8 mouse cellular contexts compared by ENCODE assay signal in genomic region chr6:87621281-87621680, GRCm38 (mm10). TPM values are rescaled to one million over a fixed set of nuclear protein-coding genes. Genes with fewer than 3 reads are reported as not detected.
DNase-seq lines count a peak whose midpoint lies in the region; ATAC-seq lines count a peak whose summit lies in the region.

No protein-coding gene starts in this region.

- DNase-seq in cerebellum, adult 18-20 months = peak; percentile 4 to 16
- no peak for DNase-seq in cerebellum, adult 11 months
- DNase-seq in urinary bladder, postnatal 14 days (ENCODE audit: low spot score) = peak; percentile 25
- no peak for DNase-seq in urinary bladder, adult 18-20 months (ENCODE audit: low spot score in 2 of 2)
- peak; percentile 31 for DNase-seq in lung, postnatal 25 days (ENCODE audit: low spot score)

- no peak overlapping the region for H3K4me3 ChIP-seq in hindbrain, embryonic 16.5 days (ENCODE audit: low read length)
- no peak overlapping the region for H3K4me3 ChIP-seq in liver, embryonic 12.5 days

- no peak overlapping the region for H3K9ac ChIP-seq in hindbrain, embryonic 16.5 days (ENCODE audit: low read depth, low read length)
- no peak overlapping the region for H3K9ac ChIP-seq in liver, embryonic 12.5 days

- 41% methylated on average over 3 of the region's 3 CpGs for WGBS in hindbrain, embryonic 16.5 days
- 68% methylated on average over 3 of the region's 3 CpGs for WGBS in liver, embryonic 12.5 days (ENCODE audit: insufficient replicate concordance)

- no peaks in the 10 kb centered on the region for H3K36me3 ChIP-seq in hindbrain, embryonic 16.5 days (ENCODE audit: control insufficient read depth, insufficient read depth, low read length)
- H3K36me3 ChIP-seq in liver, embryonic 12.5 days = no peaks in the 10 kb centered on the region

- no peak overlapping the region for H3K4me2 ChIP-seq in hindbrain, embryonic 16.5 days (ENCODE audit: low read length)
- no peak overlapping the region for H3K4me2 ChIP-seq in liver, embryonic 12.5 days

- no peaks in the 10 kb centered on the region for H3K27me3 ChIP-seq in hindbrain, embryonic 16.5 days (replicated peaks; ENCODE audit: control insufficient read depth, insufficient read depth, low read length)
- peaks cover 17% of the 10 kb centered on the region; the same call in 1 of the 2 replicates for H3K27me3 ChIP-seq in liver, embryonic 12.5 days (replicated peaks)

- no peaks in the 10 kb centered on the region for H3K9me3 ChIP-seq in hindbrain, embryonic 16.5 days (ENCODE audit: control insufficient read depth, low read length)
- H3K9me3 ChIP-seq in liver, embryonic 12.5 days (replicated peaks) = no peaks in the 10 kb centered on the region

- H3K27ac ChIP-seq in hindbrain, embryonic 16.5 days (ENCODE audit: low read depth, low read length) = peak overlapping the region; percentile 54
- no peak overlapping the region for H3K27ac ChIP-seq in liver, embryonic 12.5 days

- ATAC-seq in hindbrain, embryonic 16.5 days = peak; percentile 95
- ATAC-seq in megakaryocyte progenitor cell, adult 5-6 weeks (replicated peaks; ENCODE audit: poor library complexity) = no peak
- ATAC-seq in liver, embryonic 12.5 days = no peak

- H3K4me1 ChIP-seq in hindbrain, embryonic 16.5 days (ENCODE audit: control insufficient read depth, insufficient read depth, low read depth, low read length) = no peaks in the 10 kb centered on the region
- no peaks in the 10 kb centered on the region for H3K4me1 ChIP-seq in liver, embryonic 12.5 days

RNA-seq across cellular contexts. Expression of gene Prokr1, which starts 30.7 kb away (rescaled TPM):
- 2.2 and 2.7 TPM in 2 replicates for polyA plus RNA-seq in hindbrain, embryonic 16.5 days (2015; fragmentation: Nextera tagmentation; extraction: Ambion mirVana)
- 0.34 and 0.37 TPM in 2 replicates for total RNA-seq in megakaryocyte progenitor cell, adult 5-6 weeks (2015)
- total RNA-seq in megakaryocyte progenitor cell, adult 5-6 weeks (2017) = 0.17 and 0.24 TPM in 2 replicates
- 4.3 and 4.8 TPM in 2 replicates for polyA plus RNA-seq in liver, embryonic 12.5 days (2016; fragmentation: Nextera tagmentation; extraction: Ambion mirVana)

RNA-seq across cellular contexts. Expression of gene Aplf, which starts 50.7 kb away (rescaled TPM):
- 8.5 and 9.1 TPM in 2 replicates for polyA plus RNA-seq in hindbrain, embryonic 16.5 days (2015; fragmentation: Nextera tagmentation; extraction: Ambion mirVana)
- total RNA-seq in megakaryocyte progenitor cell, adult 5-6 weeks (2015) = 12.4 and 17.0 TPM in 2 replicates
- 24.1 and 25.7 TPM in 2 replicates for total RNA-seq in megakaryocyte progenitor cell, adult 5-6 weeks (2017)
- polyA plus RNA-seq in liver, embryonic 12.5 days (2016; fragmentation: Nextera tagmentation; extraction: Ambion mirVana) = 18.9 and 19.0 TPM in 2 replicates

Comparison
In these comparisons a context has a peak if more than half of its experiments do, and no peak if none do; other contexts are left out.
1. DNase-seq: peak in cerebellum, adult 18-20 months (2 of 2), urinary bladder, postnatal 14 days (single experiment) and lung, postnatal 25 days (single experiment); none in cerebellum, adult 11 months (single experiment) and urinary bladder, adult 18-20 months (0 of 2).